Mouse (Mus musculus) G1E (cell line): Measurements from ENCODE around the gene Trip12.

Experiments used
- CTCF ChIP-seq: IDR thresholded peaks from 2 replicates; pipeline ENCODE4 v1.5.1; 2012; ENCODE audit warnings: low read depth, low read length, inconsistent platforms, mixed read lengths
- GATA1 ChIP-seq: IDR thresholded peaks from 2 replicates; pipeline ENCODE4 v1.6.1; 2012; ENCODE audit warnings: borderline replicate concordance, low read length, inconsistent platforms, mixed read lengths
- GATA2 ChIP-seq: IDR thresholded peaks from 2 replicates; pipeline ENCODE4 v1.6.1; 2012; ENCODE audit warnings: low read depth, low read length, inconsistent platforms, borderline replicate concordance
- POLR2AphosphoS5 ChIP-seq: IDR thresholded peaks from 2 replicates; pipeline ENCODE4 v1.6.1; 2012; ENCODE audit warnings: low read depth, low read length, inconsistent platforms; ENCODE audit not compliant: insufficient replicate concordance
- TAL1 ChIP-seq: conservative IDR thresholded peaks from 2 replicates; pipeline ENCODE4 v1.6.1; 2012; ENCODE audit warnings: low read depth, low read length, inconsistent platforms, mixed read lengths

DNA sequence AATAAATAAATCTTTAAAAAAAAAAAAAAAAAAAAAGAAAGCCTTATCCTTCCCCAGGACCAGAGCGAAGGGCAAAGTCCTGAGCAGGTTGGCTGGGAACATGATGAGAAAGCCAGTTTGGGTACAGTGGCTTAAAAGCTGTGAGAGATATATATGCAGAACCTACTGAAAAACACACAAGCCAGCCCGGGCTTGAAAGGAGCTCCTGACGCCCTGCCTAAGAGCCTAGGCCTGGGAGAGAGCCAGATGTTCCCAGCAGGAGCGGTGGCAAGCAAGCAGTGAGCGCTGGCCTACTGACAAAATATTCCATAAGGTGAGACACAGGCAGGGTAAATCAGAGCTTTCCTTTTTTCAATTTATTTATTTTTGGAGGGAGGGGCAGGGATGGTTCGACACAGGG is 25.9 kb upstream of the Trip12 start:
- no peak for TF ChIP-seq TAL1
- TF ChIP-seq CTCF = no peak
- no peak for TF ChIP-seq POLR2AphosphoS5
- TF ChIP-seq GATA1 = no peak
- no peak for TF ChIP-seq GATA2
